Mouse (Mus musculus) embryo, embryonic 11 days (tissue): ENCODE measurements at regions not wholly inside any gene's neighbourhood (a gene's known extent, or its start where the extent isn't known, plus 50 kb on each side); places are given as distances from the start of the nearest gene placed in this dataset.

Source experiments
- DNase-seq: peaks from one replicate; pipeline ENCODE4 v3.0.0-alpha.2; 2015

GRCm38 (mm10) chr19:21913005-21913670, 135.0 kb downstream of the Cemip2 start:
- DNase-seq = no peak

GRCm38 (mm10) chr19:21913748-21914611, 135.8 kb downstream of the Cemip2 start:
- peak; percentile 6 for DNase-seq

- DNase-seq = peak; percentile 31
Observed at GRCm38 (mm10) chr19:21914658-21915057, 136.5 kb downstream of the Cemip2 start.

GRCm38 (mm10) chr19:21918113-21918512, 140.0 kb downstream of the Cemip2 start:
- no peak for DNase-seq

- DNase-seq = no peak
Observed at GRCm38 (mm10) chr19:21919074-21919473, 140.9 kb downstream of the Cemip2 start.

- DNase-seq = no peak
Observed at GRCm38 (mm10) chr19:21940114-21940513, 162.0 kb downstream of the Cemip2 start.

- DNase-seq = no peak
Observed at GRCm38 (mm10) chr19:21941720-21942119, 163.6 kb downstream of the Cemip2 start.

GRCm38 (mm10) chr19:21942286-21942685, 164.1 kb downstream of the Cemip2 start:
- DNase-seq = no peak

- peak; percentile 16 for DNase-seq
Observed at GRCm38 (mm10) chr19:21943407-21943806, 165.3 kb downstream of the Cemip2 start.

- DNase-seq = no peak
Observed at GRCm38 (mm10) chr19:21946262-21946922, 168.2 kb downstream of the Cemip2 start.

- no peak for DNase-seq
Observed at GRCm38 (mm10) chr19:21948030-21948429, 169.9 kb downstream of the Cemip2 start.

- no peak for DNase-seq
Observed at GRCm38 (mm10) chr19:21962635-21963034, 176.2 kb upstream of the Trpm3 start.

- DNase-seq = no peak
Observed at GRCm38 (mm10) chr19:21989857-21990256, 149.0 kb upstream of the Trpm3 start.

GRCm38 (mm10) chr19:21990970-21991369, 147.9 kb upstream of the Trpm3 start:
- DNase-seq = no peak

GRCm38 (mm10) chr19:21991413-21991812, 147.4 kb upstream of the Trpm3 start:
- DNase-seq = no peak

GRCm38 (mm10) chr19:21999621-22000020, 139.2 kb upstream of the Trpm3 start:
- DNase-seq = no peak

GRCm38 (mm10) chr19:22008053-22008935, 130.6 kb upstream of the Trpm3 start:
- no peak for DNase-seq

GRCm38 (mm10) chr19:22010239-22010638, 128.6 kb upstream of the Trpm3 start:
- DNase-seq = no peak

- no peak for DNase-seq
Observed at GRCm38 (mm10) chr19:22015854-22016610, 122.8 kb upstream of the Trpm3 start.

GRCm38 (mm10) chr19:22017425-22017824, 121.4 kb upstream of the Trpm3 start:
- no peak for DNase-seq

- DNase-seq = no peak
Observed at GRCm38 (mm10) chr19:22027577-22027976, 111.3 kb upstream of the Trpm3 start.

GRCm38 (mm10) chr19:22047657-22048056, 91.2 kb upstream of the Trpm3 start:
- no peak for DNase-seq
